Mouse (Mus musculus): ENCODE data around the gene Zfp128.

GRCm38 (mm10) chr7:12897655-12898410 lies 16.9 kb downstream of the Zfp128 start, which contains the start of gene Zscan22:
- TF ChIP-seq CTCF (IDR thresholded peaks at IDR 0.05; ENCODE audit: extremely low read depth, insufficient read depth, low read length) = no peak
- TF ChIP-seq POLR2A (IDR thresholded peaks at IDR 0.05; ENCODE audit: extremely low read depth, insufficient read depth, low read length) = peak; percentile 65; the same call in 1 of the 2 replicates
